Mouse (Mus musculus) forebrain, embryonic 14.5 days (tissue): ENCODE results near the gene Fahd1. TPM values are rescaled to one million over a fixed set of nuclear protein-coding genes. Genes with fewer than 3 reads are reported as not detected.
A peak's percentile ranks its signal among the peaks of the same experiment; 100 is the strongest.

Experiments
- ATAC-seq: fragments of 200-750 bp; cut with Nextera tagmentation; 2 replicates; pipeline ENCODE4 v1.8.0; 2017; ENCODE audit warnings: mild to moderate bottlenecking, moderate library complexity
- DNase-seq: peaks from one replicate; pipeline ENCODE4 v3.0.0-alpha.2; 2015; ENCODE audit warnings: low spot score
- H3K27ac ChIP-seq: fragments of 300-500 bp; sonication (generic); 2 replicates; pipeline ENCODE4 v1.5.1; 2014; ENCODE audit warnings: low read depth, mild to moderate bottlenecking, control low read depth, low read length, moderate library complexity
- H3K27me3 ChIP-seq: fragments of 300-500 bp; sonication (generic); replicated peaks from 2 replicates; pipeline ENCODE4 v1.6.1; 2014; ENCODE audit warnings: low read length, control low read depth, mixed read lengths; ENCODE audit not compliant: control insufficient read depth, insufficient read depth
- H3K36me3 ChIP-seq: fragments of 300-500 bp; sonication (generic); 2 replicates; pipeline ENCODE4 v1.6.1; 2014; ENCODE audit warnings: low read length, control low read depth; ENCODE audit not compliant: control insufficient read depth, insufficient read depth
- H3K4me1 ChIP-seq: fragments of 300-500 bp; sonication (generic); 2 replicates; pipeline ENCODE4 v1.6.1; 2014; ENCODE audit warnings: antibody characterized with exemption, low read length, control low read depth; ENCODE audit not compliant: control insufficient read depth, insufficient read depth
- H3K4me2 ChIP-seq: fragments of 300-500 bp; sonication (generic); 2 replicates; pipeline ENCODE4 v1.6.1; 2014; ENCODE audit warnings: mild to moderate bottlenecking, control low read depth, low read length
- H3K4me3 ChIP-seq: fragments of 300-500 bp; sonication (generic); 2 replicates; pipeline ENCODE4 v1.5.1; 2014; ENCODE audit warnings: low read depth, low read length, control low read depth
- H3K9ac ChIP-seq: fragments of 300-500 bp; sonication (generic); 2 replicates; pipeline ENCODE4 v1.6.1; 2014; ENCODE audit warnings: mild to moderate bottlenecking, low read length, control low read depth, moderate library complexity
- H3K9me3 ChIP-seq: fragments of 300-500 bp; sonication (generic); replicated peaks from 2 replicates; pipeline ENCODE4 v1.6.1; 2016; ENCODE audit warnings: low read length, control low read depth, mixed read lengths; ENCODE audit not compliant: control insufficient read depth
- WGBS: fragments of 180-500 bp; shearing (Covaris S2); extraction: QIAGEN DNeasy Blood & Tissue Kit; methylation state at CpG from one replicate; pipeline ENCODE4 v1.1.7; 2014; 5-methylcytosine and 5-hydroxymethylcytosine counted together
- polyA plus RNA-seq: library from polyadenylated mRNA; unstranded; fragments of >200 nt; fragmentation: Nextera tagmentation; extraction: Ambion mirVana; gene quantifications from 2 replicates; pipeline ENCODE4 v1.2.1, GENCODE M21; 2014

Fahd1 gene
- polyA plus RNA-seq, 1 experiment from 2014 or later = 19.2 TPM

GRCm38 (mm10) chr17:24803952-24804951, 45.9 kb downstream of the Fahd1 start, which contains the start of gene Meiob:
Gene Meiob, plus strand, starts transcription at chr17:24804289.
- ATAC-seq (peak; percentile 75), DNase-seq (peak; percentile 77)
- H3K9me3 ChIP-seq = no peaks in the 10 kb centered on the region
- WGBS = under 1% methylated on average over 61 of the region's 71 CpGs
- peaks cover 19% of the 10 kb centered on the region for H3K27me3 ChIP-seq
- no peaks in the 10 kb centered on the region for H3K36me3 ChIP-seq
- no peaks in the 10 kb centered on the region for H3K4me1 ChIP-seq
- H3K4me3 ChIP-seq = peak within 1 kb of the TSS; percentile 53
- peak within 1 kb of the TSS; percentile 64 for H3K9ac ChIP-seq
- no peak within 1 kb of the TSS for H3K27ac ChIP-seq
- peak within 1 kb of the TSS; percentile 77 for H3K4me2 ChIP-seq

- Histone ChIP-seq H3K4me2 (no peak overlapping the region), H3K9ac (no peak overlapping the region), H3K36me3 (no peaks in the 10 kb centered on the region), H3K27me3 (peaks cover 16% of the 10 kb centered on the region), H3K27ac (no peak overlapping the region), H3K4me1 (no peaks in the 10 kb centered on the region), H3K4me3 (no peak overlapping the region), H3K9me3 (no peaks in the 10 kb centered on the region)
- no peak for DNase-seq
- no peak for ATAC-seq
- 54% methylated on average over 3 of the region's 3 CpGs for WGBS
These were observed 49.6 kb downstream of the Fahd1 start for GRCm38 (mm10) chr17:24800524-24800923.

- WGBS = 84% methylated on average over 4 of the region's 4 CpGs
- ATAC-seq (no peak), DNase-seq (no peak)
- Histone ChIP-seq H3K4me2 (no peak overlapping the region), H3K27me3 (peaks cover 7% of the 10 kb centered on the region), H3K9me3 (no peaks in the 10 kb centered on the region), H3K9ac (no peak overlapping the region), H3K4me3 (no peak overlapping the region), H3K4me1 (no peaks in the 10 kb centered on the region), H3K27ac (no peak overlapping the region), H3K36me3 (no peaks in the 10 kb centered on the region)
These were observed 50.7 kb downstream of the Fahd1 start for GRCm38 (mm10) chr17:24799476-24799875.

Other genes starting within 250 kb of the Fahd1 start
- 59.8 and 66.4 TPM in 2 replicates for gene Tsc2, start 217.7 kb downstream of the Fahd1 start, polyA plus RNA-seq
- 10.0 and 12.3 TPM in 2 replicates for gene Nthl1, start 217.7 kb downstream of the Fahd1 start, polyA plus RNA-seq
- gene Slc9a3r2, start 200.0 kb downstream of the Fahd1 start, polyA plus RNA-seq = 22.4 and 31.3 TPM in 2 replicates
- gene Npw, start 191.9 kb downstream of the Fahd1 start, polyA plus RNA-seq = not detected in 2 replicates
- 14.9 and 19.7 TPM in 2 replicates for gene Zfp598, start 180.7 kb downstream of the Fahd1 start, polyA plus RNA-seq
- gene Syngr3, start 160.4 kb downstream of the Fahd1 start, polyA plus RNA-seq = 105 and 136 TPM in 2 replicates
- gene Gfer, start 154.2 kb downstream of the Fahd1 start, polyA plus RNA-seq = 36.5 and 37.7 TPM in 2 replicates
- gene Noxo1, start 154.1 kb downstream of the Fahd1 start, polyA plus RNA-seq = 2.2 and 2.4 TPM in 2 replicates
- 85.3 and 86.1 TPM in 2 replicates for gene Tbl3, start 142.7 kb downstream of the Fahd1 start, polyA plus RNA-seq
- gene Rnf151, start 132.3 kb downstream of the Fahd1 start, polyA plus RNA-seq = not detected in 2 replicates
- 888 and 1,063 TPM in 2 replicates for gene Rps2, start 132.2 kb downstream of the Fahd1 start, polyA plus RNA-seq
- 301 and 312 TPM in 2 replicates for gene Ndufb10, start 125.9 kb downstream of the Fahd1 start, polyA plus RNA-seq
- not detected in 2 replicates for gene Rpl3l, start 122.5 kb downstream of the Fahd1 start, polyA plus RNA-seq
- 25.3 TPM in 2 replicates for gene Msrb1, start 113.7 kb downstream of the Fahd1 start, polyA plus RNA-seq
- gene Hs3st6, start 97.4 kb downstream of the Fahd1 start, polyA plus RNA-seq = 0.20 TPM in 1 of 2 replicates, not detected in the other
- not detected in 2 replicates for gene Meiob, start 46.1 kb downstream of the Fahd1 start, polyA plus RNA-seq
- gene Hagh, start 10.2 kb downstream of the Fahd1 start, polyA plus RNA-seq = 49.7 and 52.8 TPM in 2 replicates
- 0.17 and 0.25 TPM in 2 replicates for gene Igfals, start 15.6 kb upstream of the Fahd1 start, polyA plus RNA-seq
- 89.6 and 96.1 TPM in 2 replicates for gene Nubp2, start 36.0 kb upstream of the Fahd1 start, polyA plus RNA-seq
- 78.3 and 85.0 TPM in 2 replicates for gene Spsb3, start 36.3 kb upstream of the Fahd1 start, polyA plus RNA-seq
- 18.2 and 23.3 TPM in 2 replicates for gene Eme2, start 44.7 kb upstream of the Fahd1 start, polyA plus RNA-seq
- gene Mrps34, start 44.8 kb upstream of the Fahd1 start, polyA plus RNA-seq = 73.5 and 78.4 TPM in 2 replicates
- 79.7 and 93.4 TPM in 2 replicates for gene Nme3, start 46.1 kb upstream of the Fahd1 start, polyA plus RNA-seq
- 49.9 and 76.1 TPM in 2 replicates for gene Mapk8ip3, start 86.6 kb upstream of the Fahd1 start, polyA plus RNA-seq
- gene Jpt2, start 110.3 kb upstream of the Fahd1 start, polyA plus RNA-seq = 73.4 and 81.1 TPM in 2 replicates
- gene Cramp1l, start 165.4 kb upstream of the Fahd1 start, polyA plus RNA-seq = 5.4 and 7.5 TPM in 2 replicates
- 16.1 and 20.4 TPM in 2 replicates for gene Ift140, start 165.7 kb upstream of the Fahd1 start, polyA plus RNA-seq
- 11.8 and 13.6 TPM in 2 replicates for gene Tmem204, start 233.2 kb upstream of the Fahd1 start, polyA plus RNA-seq